Mouse (Mus musculus): ENCODE measurements at regions not wholly inside any gene's neighbourhood (a gene's known extent, or its start where the extent isn't known, plus 50 kb on each side); places are given as distances from the start of the nearest gene placed in this dataset.

- no peak for DNase-seq
Observed at GRCm38 (mm10) chr14:120102010-120102748, 59.9 kb upstream of the Oxgr1 start.

GRCm38 (mm10) chr14:120102749-120103142, 60.5 kb upstream of the Oxgr1 start:
- DNase-seq, result no peak

DNA sequence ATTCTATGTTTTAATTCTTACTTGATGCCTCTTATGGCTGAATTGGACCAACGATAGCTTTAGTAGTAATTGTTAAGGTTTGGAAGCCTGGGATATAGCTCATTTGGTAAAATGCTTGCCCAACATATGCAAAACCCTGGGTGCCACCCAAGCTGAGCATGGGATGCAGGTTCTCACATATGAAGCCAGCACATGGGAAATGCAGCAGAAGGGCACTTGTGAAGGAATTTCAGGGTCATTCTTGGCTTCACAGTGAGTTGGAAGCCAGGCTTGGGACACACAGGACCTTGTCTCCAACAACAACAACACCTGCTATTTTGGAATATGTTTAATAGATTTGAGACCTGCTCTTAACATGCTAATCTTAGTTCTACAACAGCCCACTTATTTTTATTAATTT, 67.6 kb upstream of the Oxgr1 start:
- no peak for DNase-seq

GRCm38 (mm10) chr14:120113316-120113715, 71.1 kb upstream of the Oxgr1 start:
- DNase-seq, result no peak

DNA sequence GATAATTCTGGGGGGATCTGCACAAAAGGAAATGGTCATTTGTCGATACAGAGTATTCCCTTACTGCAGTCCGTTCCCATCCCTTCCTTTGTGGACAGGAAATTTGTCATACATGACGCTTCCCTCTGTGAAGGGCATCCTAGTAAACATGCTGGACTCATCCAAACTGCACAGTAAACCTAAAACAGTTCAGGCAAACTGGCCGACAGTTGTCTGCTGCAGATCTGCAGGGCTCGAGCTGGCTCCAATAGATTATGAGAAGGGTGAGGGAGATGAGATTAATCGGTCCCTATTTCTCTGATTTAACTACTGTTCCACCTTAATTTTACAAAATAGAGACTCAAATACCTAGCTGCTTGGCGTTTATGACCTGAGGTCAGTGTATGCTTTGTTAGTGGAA, 76.3 kb upstream of the Oxgr1 start:
- DNase-seq, result no peak

- no peak for DNase-seq
Observed at GRCm38 (mm10) chr14:120119094-120119501, 76.9 kb upstream of the Oxgr1 start.

- DNase-seq, result no peak
Observed at GRCm38 (mm10) chr14:120119506-120119905, 77.3 kb upstream of the Oxgr1 start.

DNA sequence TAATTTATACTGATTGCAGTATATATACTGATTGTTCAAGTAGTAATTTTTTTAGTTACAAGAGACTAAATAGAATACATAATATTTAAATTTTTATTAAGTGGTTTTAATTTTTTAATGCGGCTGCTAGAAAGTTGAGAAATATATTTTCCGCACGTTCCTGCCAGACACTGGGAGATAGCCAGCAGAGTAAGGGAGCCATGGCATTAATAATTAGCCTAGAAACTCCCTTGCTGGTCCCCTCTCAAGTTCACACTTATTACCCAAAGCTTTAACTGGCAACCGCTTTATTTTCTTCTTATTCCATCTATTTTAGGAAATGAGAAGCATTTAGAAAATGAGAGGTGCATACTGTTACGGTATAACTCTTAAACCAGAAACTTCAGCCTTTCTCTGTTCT, 78.0 kb upstream of the Oxgr1 start:
- DNase-seq, result no peak

DNA sequence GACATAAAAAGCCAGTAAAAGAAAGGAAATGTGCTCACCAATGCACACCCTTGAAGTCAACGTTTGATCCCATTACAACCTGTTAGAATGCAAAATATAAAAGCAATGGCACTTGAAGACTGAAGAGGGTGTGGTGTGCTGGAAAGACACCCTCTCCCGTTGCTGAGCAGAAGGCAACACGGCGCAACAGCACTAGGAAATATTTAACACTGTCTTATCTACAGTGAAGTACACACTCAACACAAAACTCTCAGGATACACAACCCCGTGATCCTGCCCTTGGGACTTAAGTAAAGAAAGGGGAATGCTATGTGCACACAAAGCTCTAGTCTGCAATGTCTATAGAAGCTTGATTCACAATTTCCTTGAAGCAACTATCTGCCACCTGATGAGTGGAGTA, 83.1 kb upstream of the Oxgr1 start:
- DNase-seq, result no peak

DNA sequence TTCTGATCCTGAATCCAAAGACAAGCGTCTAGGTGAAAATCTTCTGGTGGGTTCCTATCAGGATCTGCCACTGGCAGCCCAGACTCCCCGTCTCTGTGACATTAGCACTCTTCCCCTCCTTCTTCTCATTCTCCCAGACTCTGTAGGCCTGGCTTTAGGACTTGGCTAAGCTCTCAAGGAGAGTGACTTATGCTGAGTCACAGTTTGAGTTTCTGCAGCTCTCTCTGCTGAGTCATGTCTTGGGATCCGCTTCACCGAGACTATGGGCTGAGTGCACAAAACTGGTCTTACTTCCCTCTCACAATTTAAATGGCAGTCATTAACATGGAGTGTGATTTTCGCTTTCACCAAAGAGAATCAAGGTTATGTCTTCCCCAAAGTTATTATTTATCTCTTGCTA, 85.2 kb upstream of the Oxgr1 start:
- DNase-seq, result no peak

- no peak for DNase-seq
Observed at GRCm38 (mm10) chr14:120134346-120135008, 92.2 kb upstream of the Oxgr1 start.

- DNase-seq, result no peak
Observed at GRCm38 (mm10) chr14:120135198-120135597, 93.0 kb upstream of the Oxgr1 start.

- no peak for DNase-seq
Observed at GRCm38 (mm10) chr14:120136736-120137135, 94.5 kb upstream of the Oxgr1 start.

GRCm38 (mm10) chr14:120137680-120138136, 95.5 kb upstream of the Oxgr1 start:
- DNase-seq, result peak; percentile 88

DNA sequence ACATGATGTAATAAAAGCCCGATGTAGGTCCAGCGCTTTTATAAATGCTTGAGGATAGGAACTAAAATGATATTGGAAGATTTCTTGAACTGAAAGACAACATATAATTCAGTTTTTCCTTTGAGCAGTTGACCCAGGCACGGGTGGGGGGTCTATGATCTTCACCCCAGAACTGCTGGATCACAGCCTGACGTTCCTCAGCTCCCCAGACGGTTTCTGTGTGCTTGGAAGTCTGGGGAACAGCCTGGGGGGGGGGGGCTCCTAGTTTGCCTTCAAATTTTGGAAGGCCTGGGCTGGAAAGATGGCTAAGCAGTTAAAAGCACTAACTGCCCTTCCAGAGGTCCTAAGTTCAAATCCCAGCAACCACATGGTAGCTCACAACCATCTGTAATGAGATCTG, 96.3 kb upstream of the Oxgr1 start:
- DNase-seq, result no peak

DNA sequence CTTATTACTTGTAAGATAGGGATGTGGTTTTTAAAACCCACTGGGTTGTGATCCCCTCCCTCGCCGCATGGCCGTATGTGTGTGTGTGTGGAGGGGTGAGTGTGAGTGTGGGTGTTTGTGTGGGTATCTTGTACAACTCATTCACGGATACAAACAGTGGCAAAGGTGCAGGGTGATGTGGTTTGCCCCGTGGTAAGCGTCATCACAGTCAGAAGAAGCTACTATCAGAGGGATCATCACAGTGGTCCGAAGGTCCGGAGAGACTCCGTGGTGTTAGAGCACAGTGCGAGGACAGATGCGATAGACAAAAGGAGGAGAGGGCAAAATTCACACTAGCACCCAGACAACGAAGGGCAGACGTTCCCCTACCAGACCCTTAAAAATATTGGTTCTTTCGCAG, 97.0 kb upstream of the Oxgr1 start:
- DNase-seq, result no peak

- no peak for DNase-seq
Observed at GRCm38 (mm10) chr14:120139671-120140071, 97.4 kb upstream of the Oxgr1 start.

- DNase-seq, result no peak
Observed at GRCm38 (mm10) chr14:120140211-120140610, 98.0 kb upstream of the Oxgr1 start.

DNA sequence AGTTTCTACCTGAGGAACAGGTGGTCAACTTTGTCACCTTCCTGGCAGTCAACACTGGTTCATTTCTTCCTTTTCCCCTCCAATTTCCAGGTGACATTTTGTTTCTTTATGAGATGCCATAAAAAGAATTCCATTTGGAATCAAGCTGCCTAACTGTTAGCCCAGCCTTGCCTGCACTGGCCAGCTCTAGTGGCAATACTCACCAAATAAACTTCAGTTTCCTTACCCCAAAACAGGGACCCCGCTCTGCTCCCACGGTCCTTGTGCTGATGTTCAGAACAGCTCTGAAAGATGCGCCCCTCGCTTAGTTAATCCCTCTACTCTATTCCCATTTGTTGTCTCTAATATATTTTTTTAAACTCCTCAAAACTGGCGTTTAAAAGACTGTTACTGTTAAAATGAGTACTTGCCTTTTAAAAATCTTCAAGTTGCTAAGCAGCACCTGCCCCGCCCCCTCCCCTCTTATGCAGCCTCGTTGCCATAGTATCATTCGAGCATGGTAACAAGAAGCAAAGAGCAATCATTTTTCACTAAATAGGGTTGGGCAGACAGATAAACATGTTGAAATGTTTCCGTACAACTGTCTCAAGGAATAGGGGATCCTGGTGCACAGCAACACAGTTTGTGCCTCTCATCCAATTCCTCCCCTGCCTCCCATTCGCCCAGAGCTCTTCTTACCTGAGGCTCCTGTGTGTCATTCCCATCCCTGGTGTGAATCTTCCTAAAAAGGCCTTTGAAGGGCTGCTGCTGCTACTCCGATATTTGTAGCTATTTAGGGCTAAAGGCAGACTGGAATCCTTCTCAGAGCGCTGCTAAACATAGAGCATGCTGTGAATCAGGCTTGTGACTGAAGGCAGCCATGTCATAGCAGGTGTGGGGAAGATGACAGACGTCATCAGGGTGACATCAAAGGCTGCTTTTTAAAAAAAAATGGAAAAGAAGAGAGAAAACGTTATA, 98.8 kb upstream of the Oxgr1 start:
- no peak for DNase-seq

GRCm38 (mm10) chr14:120142281-120142680, 100.0 kb upstream of the Oxgr1 start:
- no peak for DNase-seq

GRCm38 (mm10) chr14:120144451-120144850, 102.2 kb upstream of the Oxgr1 start:
- no peak for DNase-seq

DNA sequence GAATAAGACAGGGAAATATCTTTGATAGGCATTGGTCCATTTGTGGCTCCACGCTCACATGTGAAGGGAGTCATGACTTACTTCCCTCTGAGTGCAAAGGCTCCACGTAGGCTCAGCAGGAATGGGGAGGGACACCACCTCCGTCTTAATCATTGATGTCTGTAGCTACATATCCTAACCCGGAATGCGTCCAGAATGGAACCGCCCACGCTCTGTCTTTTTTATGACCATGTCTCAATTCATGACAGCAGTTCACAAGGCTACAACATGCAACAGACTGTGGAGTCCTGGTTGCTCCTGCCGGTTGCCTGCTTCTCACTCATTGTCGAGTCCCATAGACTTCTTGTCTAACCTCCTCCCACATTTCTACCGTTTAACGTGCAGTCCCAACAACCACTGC, 104.1 kb upstream of the Oxgr1 start:
- DNase-seq, result no peak
